Mouse (Mus musculus) gastrocnemius, postnatal 14 days (tissue): Measurements from ENCODE around the gene Spag9. TPM values are rescaled to one million over a fixed set of nuclear protein-coding genes. Genes with fewer than 3 reads are reported as not detected.
"Not testable (repeated sequence)": the region's sequence is repeated elsewhere in the genome, so short reads cannot be mapped to it uniquely, and the experiment has no call there.

Experiments
- DNase-seq: peaks from one replicate; pipeline ENCODE4 v3.0.0; 2021; ENCODE audit warnings: mixed read lengths
- intact Hi-C: fragments of 180-260 bp; cut with DNase I; formaldehyde crosslinking; loops from one replicate; pipeline ENCODE4 v1.15.1; 2025; ENCODE audit warnings: low total_unique reads
- total RNA-seq, 2 experiments: library from RNA; stranded (reverse); gene quantifications; 2 replicates each; pipeline ENCODE4 v1.2.3; 2021

The Spag9 gene
- total RNA-seq, 2 experiments from 2014 or later: 120 to 123 TPM

DNA sequence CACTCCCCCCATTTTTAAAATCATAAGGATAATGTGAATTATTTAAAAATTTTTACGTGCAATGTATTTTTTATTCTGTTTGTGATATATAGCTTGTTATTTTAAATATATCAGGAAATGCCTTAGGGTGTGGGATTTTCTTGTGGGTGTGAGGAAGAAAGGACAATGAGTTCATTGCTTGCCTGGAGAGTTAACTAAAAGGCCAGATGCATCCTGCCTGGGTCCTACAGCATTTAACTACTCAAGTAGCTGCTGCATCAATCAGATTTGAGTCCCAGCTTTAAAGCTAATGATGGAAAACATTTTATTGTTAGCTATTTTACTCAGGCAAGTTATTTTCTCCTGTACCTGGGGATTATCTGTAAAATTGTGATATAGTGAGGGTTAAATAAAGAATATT is 45.6 kb downstream of the Spag9 start:
- intact Hi-C loops: no loop called here
- no peak for DNase-seq

DNA sequence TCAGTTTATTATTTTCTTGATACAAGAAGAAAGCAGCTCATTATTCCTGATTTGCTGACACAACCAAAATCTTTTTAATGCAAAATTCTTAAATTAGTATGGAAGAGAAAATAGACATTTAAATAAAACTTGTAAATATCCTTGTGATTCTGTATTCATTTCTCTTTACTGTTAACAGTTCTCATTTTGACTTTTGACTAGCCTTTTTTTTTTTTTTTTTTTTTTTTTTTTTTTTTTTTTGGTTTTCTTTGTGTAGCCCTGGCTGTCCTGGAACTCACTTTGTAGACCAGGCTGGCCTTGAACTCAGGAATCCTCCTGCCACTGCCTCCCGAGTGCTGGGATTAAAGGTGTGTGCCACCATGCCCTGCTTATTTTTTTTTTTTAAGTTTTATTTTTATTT is 46.4 kb downstream of the Spag9 start:
- intact Hi-C loops, DNase-seq: not testable (repeated sequence)

DNA sequence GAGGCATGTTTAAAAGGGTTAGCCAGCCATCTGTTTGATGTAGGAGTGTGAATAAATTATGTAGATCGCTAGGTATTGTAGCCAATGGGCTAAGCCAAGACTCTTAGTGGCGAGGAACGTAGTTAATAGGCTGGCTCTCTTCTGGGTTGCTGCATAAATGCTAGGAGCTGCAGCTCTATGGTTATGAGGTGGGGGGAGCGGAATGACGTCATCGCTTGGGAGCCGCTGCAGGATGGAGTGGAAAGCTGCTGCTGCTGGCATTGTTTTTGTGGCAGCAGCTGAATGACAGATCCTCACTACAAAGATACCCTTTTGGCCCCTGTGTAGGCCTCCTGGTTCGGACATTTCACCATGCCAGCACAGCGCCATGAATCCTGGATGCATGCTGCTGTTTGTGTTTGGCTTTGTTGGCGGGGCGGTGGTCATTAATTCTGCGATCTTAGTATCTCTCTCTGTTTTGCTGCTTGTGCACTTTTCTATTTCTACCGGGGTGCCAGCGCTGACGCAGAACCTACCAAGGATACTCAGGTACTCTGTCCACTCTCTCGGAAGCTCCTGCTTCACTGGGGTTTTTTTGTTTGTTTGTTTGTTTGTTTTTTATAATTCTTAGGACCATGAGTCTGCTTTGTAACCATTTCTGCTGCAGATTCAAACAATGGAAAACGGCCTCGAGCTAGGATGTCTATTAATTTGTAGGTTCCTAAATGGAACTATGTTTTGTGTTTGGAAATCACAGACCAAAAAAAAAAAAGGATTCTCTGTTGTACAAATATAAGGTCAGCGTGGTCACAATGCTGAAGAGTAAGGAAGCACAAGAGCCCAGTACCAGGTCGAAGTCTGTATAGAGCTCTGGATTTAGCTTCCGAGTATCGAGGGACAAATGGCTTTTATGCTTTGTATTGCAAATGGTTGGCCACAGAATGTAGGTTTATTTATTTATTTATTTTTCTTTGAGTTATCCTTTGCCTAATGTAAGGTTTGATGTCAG is 48.4 kb downstream of the Spag9 start:
- DNase-seq: peak; percentile 72
- intact Hi-C loops: no loop called here

DNA sequence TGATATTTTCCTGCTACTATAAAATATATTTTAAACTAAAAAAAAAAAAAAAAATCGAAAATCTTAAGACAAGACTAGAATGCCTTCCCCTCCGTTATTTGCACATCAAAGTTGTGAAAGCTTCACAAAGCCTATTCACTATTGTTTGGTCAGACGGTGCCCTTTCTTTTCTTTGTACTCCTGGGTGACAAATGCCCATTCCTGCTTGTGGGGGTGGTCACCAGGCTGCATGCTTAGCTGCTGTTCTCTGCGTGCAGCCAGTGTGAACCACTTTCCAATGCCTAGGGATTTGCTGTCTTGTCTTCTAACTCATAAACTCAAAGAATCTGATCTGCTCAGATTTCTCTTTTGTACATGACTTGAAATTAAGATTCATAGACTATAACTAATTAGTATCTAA is 49.1 kb downstream of the Spag9 start:
- intact Hi-C loops: no loop called here
- no peak for DNase-seq

DNA sequence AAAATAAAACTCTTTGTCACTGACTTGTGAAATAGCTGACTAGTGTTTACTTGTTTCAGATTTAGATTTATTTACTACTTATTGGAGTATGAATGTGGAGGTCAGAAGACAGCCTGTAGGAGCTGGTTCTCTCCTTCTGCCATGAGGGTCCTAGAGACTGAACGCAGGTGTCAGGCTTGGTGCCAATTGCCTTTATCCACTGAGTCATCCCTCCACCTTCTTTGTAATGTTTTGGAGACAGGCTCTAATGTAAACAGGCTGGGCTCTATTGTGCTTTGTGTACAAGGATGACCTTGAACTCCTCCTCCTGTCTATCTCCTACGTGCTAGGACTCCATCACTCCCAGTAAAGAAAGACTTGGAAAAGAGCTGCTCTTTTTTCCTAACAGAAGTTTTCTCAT is 51.4 kb downstream of the Spag9 start:
- intact Hi-C loops: no loop called here
- DNase-seq: no peak

DNA sequence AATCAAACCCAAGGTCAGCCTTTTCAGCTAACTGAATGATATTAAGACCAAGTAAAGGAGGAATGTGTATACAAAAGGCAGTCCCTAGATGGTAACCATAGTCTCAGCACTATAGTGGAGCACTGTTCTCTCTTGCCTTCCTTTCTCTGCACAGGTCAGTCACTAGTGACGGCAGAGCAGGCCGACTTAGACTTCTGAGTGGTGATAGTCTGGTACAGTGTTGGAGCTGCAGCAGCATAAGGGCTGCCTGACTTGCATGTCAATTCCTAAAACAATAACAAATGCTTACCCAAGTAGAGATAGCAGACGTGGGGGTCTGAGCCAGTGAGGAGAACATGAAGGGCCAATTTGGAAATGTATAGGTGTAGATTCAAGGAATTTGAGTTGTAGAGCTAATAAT is 58.3 kb downstream of the Spag9 start:
- no peak for DNase-seq
- intact Hi-C loops: no loop called here

DNA sequence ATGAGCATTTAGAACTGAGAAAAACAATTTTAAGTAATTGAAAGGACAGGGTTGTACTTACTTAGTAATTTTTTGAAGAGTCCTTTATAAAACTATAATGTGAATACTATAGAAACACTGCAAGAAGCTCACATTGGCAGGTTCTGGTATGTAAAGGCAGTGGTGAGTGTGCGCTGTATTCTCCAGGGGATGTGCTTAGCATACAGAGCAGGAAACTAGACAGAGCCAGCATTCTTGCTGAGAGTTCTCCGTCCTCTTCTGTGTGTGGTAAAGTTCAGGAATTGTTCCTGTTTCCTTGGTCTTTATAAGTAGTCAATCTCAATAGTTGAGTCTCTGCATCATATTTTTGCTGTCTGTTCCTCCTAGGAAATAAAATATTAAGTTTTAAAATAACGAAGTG is 59.0 kb downstream of the Spag9 start:
- intact Hi-C loops: no loop called here
- no peak for DNase-seq

DNA sequence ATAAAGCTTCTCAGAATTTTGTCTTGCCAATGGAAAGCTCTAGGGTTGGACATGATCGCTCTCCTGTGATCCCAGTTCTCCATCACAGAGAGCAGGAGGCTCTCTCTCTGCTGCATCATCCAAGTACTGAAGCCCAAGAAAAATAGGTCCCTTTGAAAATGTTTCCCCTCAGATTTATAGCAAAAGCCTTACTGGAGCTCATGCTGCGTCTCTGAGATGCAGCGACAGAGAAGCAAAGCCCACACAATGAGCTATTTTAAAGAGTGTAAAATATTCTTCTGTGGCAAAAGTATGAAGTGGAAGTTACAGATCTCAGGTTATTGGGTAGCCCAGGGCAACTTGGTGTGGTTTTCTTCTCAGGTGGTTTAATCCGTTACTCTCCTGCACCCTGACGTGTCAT is 68.0 kb downstream of the Spag9 start:
- intact Hi-C loops: no loop called here
- DNase-seq: no peak

DNA sequence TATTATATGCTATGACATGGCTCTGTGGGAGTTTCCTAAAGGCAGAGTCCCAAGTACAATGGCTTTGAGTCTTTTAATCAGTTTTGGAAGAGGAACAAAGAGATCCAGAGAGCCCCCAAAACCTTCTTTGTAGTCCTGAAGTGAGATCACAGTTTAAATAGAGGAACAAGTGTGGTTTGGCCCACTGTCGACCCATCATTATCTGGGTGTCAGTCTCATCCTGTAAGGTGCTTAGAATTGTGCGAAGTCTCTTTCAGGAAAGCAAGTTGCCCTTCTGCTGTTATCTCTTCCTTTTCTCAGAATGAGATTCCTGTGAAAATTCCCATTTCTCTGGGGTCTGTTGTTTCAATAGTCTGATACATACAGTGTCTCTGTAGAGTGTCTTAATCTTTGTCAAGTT is 74.6 kb downstream of the Spag9 start:
- DNase-seq: no peak
- intact Hi-C loops: no loop called here

DNA sequence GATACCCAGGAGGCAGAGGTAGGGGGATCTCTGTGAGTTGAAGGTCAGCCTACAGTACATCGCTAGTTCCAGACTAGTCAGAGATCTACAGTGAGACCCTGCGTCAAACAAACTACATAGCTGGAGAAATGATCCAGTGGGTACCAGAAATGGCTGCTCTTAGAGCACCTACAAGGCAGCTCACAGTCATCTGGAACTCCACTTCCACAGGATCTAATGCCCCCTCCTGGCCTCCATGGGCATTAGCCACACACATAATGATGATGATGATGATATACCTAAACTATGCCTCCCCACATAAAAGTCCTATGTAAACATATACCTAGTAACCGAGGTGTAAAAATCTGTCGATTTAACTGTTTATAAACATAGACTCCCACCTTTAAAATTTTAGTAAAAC is 77.4 kb downstream of the Spag9 start:
- intact Hi-C loops: no loop called here
- DNase-seq: no peak

DNA sequence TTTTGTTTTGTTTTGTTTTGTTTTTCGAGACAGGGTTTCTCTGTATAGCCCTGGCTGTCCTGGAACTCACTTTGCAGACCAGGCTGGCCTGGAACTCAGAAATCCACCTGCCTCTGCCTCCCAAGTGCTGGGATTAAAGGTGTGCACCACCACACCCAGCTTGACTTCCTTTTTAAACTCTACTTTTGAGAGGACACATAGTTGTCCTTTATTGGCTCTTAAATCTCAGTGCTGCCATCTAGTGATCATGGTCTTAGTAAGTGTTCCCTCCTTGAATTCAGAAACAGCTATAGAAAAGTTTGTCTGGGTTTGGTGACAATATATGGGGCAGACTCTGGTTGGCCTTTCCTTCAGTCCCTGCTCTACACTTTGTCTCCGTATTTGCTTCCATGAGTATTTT is 91.1 kb downstream of the Spag9 start:
- DNase-seq: not testable (repeated sequence)
- intact Hi-C loops: loop anchor here (10.0 kb wide), 2 partner anchors 52 to 112 kb away; no protein-coding TSS in a partner anchor

DNA sequence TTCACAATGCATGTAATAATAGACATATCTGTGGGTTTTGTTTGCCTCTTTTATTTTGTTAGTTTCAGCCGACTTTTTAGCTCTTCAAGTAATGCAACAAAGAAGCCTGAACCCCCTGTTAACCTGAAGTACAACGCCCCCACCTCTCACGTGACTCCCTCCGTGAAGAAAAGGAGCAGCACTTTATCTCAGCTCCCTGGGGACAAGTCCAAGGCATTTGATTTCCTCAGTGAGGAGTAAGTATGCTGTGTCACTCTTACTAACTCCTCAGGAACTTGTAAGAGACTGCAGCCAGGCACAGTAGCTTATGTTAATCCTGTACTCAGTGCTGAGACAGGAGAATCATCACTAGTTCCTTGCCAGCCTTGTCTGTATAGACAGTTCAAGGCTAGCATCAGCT is 94.6 kb downstream of the Spag9 start:
- no peak for DNase-seq

DNA sequence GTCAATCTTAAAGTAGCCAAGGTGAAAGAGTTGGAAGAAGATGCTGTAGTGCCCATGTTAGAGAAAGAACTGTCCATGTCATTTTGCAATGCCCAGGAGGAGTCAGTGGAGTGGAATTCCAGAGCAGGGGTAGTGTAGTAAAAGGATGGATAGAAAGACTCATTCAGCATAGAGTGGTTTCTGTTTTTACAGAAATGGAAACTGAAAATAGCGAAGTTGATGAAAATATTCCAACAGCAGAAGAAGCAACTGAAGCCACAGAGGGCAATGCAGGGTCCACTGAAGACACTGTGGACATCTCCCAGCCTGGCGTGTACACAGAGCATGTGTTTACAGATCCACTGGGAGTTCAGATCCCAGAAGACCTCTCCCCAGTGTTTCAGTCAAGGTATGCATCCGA is 101.6 kb downstream of the Spag9 start:
- intact Hi-C loops: no loop called here
- DNase-seq: no peak

More for the DNA sequence above, 94.6 kb downstream of the Spag9 start:
- intact Hi-C loops: no loop called here

DNA sequence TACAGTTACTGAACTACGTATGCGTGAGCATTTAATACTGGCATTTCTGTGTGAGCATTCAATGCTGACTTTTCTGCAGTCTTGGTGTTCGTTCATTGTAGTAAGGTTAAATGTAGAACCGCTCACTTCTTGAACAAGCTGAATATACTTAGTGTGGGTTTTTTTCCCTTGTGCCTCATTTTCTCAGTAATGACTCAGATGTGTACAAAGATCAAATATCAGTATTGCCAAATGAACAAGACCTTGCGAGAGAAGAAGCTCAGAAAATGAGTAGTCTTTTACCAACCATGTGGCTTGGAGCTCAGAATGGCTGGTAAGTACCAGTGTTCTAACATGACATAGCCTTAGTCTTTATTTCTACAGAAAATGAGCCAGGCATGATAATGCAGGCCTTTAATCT is 102.9 kb downstream of the Spag9 start:
- intact Hi-C loops: no loop called here
- DNase-seq: no peak

DNA sequence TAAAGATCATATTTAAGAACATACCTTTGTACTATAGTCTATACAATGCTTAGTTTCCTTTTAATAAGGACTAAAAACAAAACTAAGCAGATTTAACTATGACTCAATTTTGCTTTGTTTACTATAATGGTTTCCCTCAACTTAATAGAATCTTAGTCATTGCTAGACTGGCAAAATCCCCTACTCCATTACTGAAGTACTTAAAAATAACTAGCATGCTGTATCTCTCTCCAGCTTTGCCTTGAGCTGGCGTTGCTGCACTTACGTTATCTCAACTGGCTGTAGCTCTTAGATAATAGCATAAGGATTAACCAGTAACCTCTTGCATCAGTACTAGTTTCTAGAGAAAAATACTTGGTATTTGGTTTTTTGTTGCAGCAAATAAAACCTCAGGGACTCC is 117.9 kb downstream of the Spag9 start:
- no peak for DNase-seq
- intact Hi-C loops: no loop called here

DNA sequence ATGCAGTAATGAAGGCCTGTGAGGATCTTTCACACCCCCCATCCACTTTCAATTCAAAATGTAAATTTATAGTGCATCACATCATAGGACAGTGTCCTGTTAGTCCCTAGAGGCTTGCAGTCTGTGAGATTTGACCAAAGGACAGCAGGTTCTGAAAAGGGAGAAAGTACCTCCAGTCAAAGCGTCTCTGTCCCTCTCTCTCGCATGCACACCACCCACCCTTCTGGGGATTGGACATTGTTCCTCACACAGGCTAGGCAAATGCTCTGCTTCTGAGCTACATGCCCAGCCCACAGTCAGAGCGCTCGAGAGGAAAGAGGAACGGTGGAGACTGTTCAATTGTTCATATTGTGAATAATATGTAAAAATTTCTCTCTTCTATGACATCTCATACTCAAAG is 119.5 kb downstream of the Spag9 start:
- intact Hi-C loops: no loop called here
- no peak for DNase-seq

DNA sequence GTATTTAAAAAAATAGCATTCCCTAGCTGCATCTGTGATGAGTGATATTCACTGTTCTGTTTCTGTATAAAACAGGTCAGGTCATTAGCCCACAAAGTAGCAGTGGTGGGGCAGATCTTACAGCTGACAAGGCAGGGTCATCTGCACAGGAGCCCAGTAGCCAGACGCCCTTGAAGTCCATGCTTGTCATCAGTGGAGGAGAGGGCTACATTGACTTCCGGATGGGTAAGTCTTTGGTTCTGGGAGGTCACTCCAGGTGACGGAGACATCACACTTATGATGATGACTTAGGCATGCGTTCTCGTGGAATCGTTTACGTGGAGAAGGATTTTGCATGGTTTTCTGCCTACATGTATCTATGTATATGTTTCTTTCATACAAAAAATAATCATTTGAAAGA is 120.8 kb downstream of the Spag9 start:
- no peak for DNase-seq
- intact Hi-C loops: no loop called here

DNA sequence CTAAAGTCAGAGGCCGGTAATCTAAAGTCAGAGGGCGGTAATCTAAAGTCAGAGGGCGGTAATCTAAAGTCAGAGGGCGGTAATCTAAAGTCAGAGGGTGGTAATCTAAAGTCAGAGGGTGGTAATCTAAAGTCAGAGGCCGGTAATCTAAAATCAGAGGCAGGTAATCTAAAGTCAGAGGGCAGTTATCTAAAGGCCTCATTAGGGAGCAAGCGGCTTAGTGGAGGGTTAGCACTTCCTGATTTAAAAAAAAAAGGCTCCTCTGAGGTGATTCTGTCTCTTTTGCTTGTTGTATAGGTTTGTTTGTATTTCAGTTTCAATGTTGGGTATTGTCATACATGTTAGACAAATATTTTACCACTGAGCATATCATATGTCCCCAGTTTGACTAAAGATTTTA is 121.9 kb downstream of the Spag9 start:
- DNase-seq: no peak
- intact Hi-C loops: no loop called here

DNA sequence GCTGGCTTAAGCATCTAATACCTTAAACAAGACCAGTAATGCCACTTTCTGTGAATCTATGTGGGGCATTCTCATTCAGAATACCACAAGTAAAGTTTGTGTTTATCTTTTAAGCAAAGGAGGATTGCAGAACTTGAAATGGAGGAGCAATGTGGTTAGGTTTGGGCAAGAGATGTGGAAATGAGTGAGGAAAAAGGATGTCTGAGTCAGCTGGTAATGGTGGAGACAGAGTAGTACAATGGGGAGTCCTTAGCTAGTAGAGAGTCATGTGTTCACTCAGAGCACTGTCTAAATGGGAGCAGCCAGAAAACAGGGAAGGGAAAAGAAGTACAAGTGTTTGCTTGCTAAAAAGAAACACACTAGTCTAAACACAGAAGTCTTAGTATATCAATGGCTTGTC is 122.7 kb downstream of the Spag9 start:
- no peak for DNase-seq
- intact Hi-C loops: no loop called here

DNA sequence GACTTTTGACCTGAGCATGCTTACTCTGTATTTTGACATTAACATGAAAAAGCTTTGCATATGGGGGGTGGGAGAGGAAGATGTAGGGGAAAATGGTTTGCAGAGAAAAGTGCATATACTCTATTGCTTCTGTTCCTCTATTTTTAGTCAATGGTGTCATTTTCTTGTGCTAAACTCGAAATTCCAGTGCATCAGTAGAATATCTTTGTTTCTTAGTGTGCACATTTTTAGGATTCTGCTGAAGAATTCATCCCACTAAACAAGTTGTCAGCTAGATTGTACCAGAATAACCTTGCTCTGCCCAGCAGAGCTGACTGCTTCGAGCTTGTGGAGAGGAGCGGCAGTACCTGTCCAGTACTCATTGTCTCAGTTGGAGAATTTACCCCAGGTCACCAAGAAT is 124.8 kb downstream of the Spag9 start:
- intact Hi-C loops: loop anchor here (10.0 kb wide), 1 partner anchor 364 kb away; the partner anchor contains the start of gene Spata20
- no peak for DNase-seq

DNA sequence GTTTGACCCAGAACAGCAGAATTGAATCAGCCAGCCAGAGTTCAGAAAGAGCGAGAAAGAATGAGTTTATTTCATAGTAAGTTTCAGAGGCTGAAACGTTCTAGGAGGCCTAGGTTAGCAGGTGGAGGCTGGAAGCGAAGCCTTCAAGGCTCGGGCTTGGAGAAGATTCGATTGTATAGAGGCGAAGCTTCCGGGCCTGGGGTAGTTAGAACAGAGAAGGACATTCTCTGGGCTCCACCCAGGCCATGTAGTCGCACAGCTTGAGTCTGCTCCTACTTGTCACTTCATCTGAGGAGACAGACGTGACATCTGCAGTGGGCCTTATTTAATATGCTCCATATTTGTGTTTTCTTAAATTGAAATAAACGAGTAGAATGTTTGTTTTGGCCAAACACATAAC is 125.6 kb downstream of the Spag9 start:
- intact Hi-C loops: loop anchor here (10.0 kb wide), 1 partner anchor 363 kb away; the partner anchor contains the start of gene Spata20
- no peak for DNase-seq
